Mouse (Mus musculus): ENCODE results near the gene Fam169b. TPM values are rescaled to one million over a fixed set of nuclear protein-coding genes. Genes with fewer than 3 reads are reported as not detected.
A peak's percentile ranks its signal among the peaks of the same experiment; 100 is the strongest.
"Not testable (repeated sequence)": the region's sequence is repeated elsewhere in the genome, so short reads cannot be mapped to it uniquely, and the experiment has no call there.

Fam169b gene
- total RNA-seq, 2 experiments from 2014 or later: 1.1 to 1.7 TPM

GRCm38 (mm10) chr7:68283133-68283520, 9.5 kb downstream of the Fam169b start:
- not testable (repeated sequence) for DNase-seq (ENCODE audit: low spot score in 2 of 2)

GRCm38 (mm10) chr7:68283776-68284175, 10.1 kb downstream of the Fam169b start:
- no peak for DNase-seq (ENCODE audit: low spot score in 2 of 2)

GRCm38 (mm10) chr7:68285851-68286298, 12.2 kb downstream of the Fam169b start:
- no peak for DNase-seq (ENCODE audit: low spot score in 2 of 2)

- DNase-seq (ENCODE audit: low spot score in 2 of 2): no peak
These were observed 13.2 kb downstream of the Fam169b start for GRCm38 (mm10) chr7:68286526-68287481.

GRCm38 (mm10) chr7:68287582-68287981, 13.9 kb downstream of the Fam169b start:
- DNase-seq (ENCODE audit: low spot score in 2 of 2): no peak

- DNase-seq (ENCODE audit: low spot score in 2 of 2): not testable (repeated sequence)
These were observed 14.4 kb downstream of the Fam169b start for GRCm38 (mm10) chr7:68288000-68288399.

GRCm38 (mm10) chr7:68289081-68289480, 15.4 kb downstream of the Fam169b start:
- DNase-seq (ENCODE audit: low spot score in 2 of 2): no peak

- DNase-seq (ENCODE audit: low spot score in 2 of 2): no peak
These were observed 18.0 kb downstream of the Fam169b start for GRCm38 (mm10) chr7:68291603-68292002.

- no peak for DNase-seq (ENCODE audit: low spot score in 2 of 2)
These were observed 20.6 kb downstream of the Fam169b start for GRCm38 (mm10) chr7:68293997-68294789.

GRCm38 (mm10) chr7:68296487-68296886, 22.8 kb downstream of the Fam169b start:
- DNase-seq (ENCODE audit: low spot score in 2 of 2): no peak

- peak in 1 of 2 experiments; percentile 25 for DNase-seq (ENCODE audit: low spot score in 2 of 2)
These were observed 24.9 kb downstream of the Fam169b start for GRCm38 (mm10) chr7:68298381-68299076.

- DNase-seq (ENCODE audit: low spot score in 2 of 2): no peak
These were observed 27.5 kb downstream of the Fam169b start for GRCm38 (mm10) chr7:68301160-68301559.

- DNase-seq (ENCODE audit: low spot score in 2 of 2): peak; percentile 73 to 77
These were observed 29.2 kb downstream of the Fam169b start for GRCm38 (mm10) chr7:68302586-68303433.

- no peak for DNase-seq (ENCODE audit: low spot score in 2 of 2)
These were observed 30.0 kb downstream of the Fam169b start for GRCm38 (mm10) chr7:68303685-68304084.

GRCm38 (mm10) chr7:68305781-68306575, 32.3 kb downstream of the Fam169b start:
- DNase-seq (ENCODE audit: low spot score in 2 of 2): no peak

- no peak for DNase-seq (ENCODE audit: low spot score in 2 of 2)
These were observed 33.1 kb downstream of the Fam169b start for GRCm38 (mm10) chr7:68306756-68307155.

GRCm38 (mm10) chr7:68311469-68311868, 37.8 kb downstream of the Fam169b start:
- DNase-seq (ENCODE audit: low spot score in 2 of 2): no peak

- DNase-seq (ENCODE audit: low spot score in 2 of 2): peak; percentile 21 to 34
These were observed 38.8 kb downstream of the Fam169b start for GRCm38 (mm10) chr7:68312395-68312794.

- no peak for DNase-seq (ENCODE audit: low spot score in 2 of 2)
These were observed 39.6 kb downstream of the Fam169b start for GRCm38 (mm10) chr7:68313038-68313782.
